Mouse (Mus musculus): ENCODE results near the gene Kazald1.
A peak's percentile ranks its signal among the peaks of the same experiment; 100 is the strongest.

The Kazald1 gene

DNA sequence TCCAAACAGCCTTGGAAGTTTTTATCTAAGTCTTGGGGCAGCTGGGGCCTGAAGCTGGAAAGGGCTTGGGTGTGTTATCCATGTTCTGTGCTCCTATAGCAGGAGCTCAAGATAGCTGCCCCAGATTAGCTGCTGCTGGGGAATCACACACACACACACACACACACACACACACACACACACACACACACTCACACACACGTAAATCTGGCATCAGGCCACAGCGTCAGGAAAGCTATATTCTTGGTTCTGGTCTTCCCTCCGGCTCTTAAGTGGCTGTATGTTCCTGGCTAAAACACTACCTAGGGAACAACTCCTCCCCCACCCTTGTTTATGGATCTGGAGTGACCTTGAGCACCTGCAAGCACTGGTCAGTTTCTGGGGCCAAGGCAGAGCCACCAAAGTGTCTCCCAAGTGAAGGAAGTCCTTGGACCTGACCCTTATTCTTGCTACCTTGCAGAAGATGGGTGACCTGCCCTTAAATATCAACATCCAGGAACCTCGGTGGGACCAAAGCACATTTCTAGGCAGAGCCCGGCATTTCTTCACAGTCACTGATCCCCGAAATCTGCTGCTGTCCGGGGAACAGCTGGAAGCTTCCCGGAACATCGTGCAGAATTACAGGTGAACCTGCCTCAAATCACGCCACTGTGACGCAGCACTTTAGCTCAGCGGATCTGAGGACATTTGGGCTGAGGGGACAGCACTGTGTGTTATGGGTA lies 26.2 kb upstream of the Kazald1 start:
- no peak for DNase-seq

DNA sequence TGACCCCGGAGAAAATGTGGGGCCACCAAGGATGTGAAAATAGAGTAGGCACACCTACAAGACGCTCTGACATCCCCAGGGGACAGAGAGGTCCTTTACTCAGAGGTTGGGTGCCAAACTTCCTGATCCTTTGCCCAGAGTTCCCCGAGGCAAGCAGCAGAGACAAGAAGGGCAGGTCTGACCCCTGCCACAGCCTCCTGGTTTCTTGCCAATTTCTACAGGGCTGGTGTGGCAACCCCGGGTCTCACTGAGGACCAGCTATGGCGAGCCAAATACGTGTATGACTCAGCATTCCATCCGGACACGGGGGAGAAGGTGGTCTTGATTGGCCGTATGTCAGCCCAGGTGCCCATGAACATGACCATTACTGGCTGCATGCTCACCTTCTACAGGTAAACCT lies 25.5 kb upstream of the Kazald1 start:
- DNase-seq, result no peak

DNA sequence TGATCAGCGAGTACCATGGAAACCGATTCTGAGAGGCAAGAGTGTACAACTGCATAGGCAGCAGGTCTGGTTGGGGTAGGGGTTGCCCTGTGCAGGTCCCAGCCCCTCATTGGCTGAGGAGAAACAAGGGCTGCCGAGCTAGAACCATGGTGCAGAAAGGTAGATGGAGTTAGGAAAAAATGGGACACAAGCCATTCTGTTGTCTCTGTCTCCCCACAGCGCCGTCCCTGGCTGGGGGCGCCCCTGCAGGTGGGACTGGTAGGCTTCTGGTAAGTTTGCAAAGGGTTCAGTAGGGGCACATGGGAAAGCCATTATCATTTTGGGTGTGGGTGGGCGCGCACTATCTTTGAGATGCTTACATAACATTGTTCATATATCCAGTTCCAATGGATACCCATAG lies 21.6 kb upstream of the Kazald1 start:
- DNase-seq, result no peak

DNA sequence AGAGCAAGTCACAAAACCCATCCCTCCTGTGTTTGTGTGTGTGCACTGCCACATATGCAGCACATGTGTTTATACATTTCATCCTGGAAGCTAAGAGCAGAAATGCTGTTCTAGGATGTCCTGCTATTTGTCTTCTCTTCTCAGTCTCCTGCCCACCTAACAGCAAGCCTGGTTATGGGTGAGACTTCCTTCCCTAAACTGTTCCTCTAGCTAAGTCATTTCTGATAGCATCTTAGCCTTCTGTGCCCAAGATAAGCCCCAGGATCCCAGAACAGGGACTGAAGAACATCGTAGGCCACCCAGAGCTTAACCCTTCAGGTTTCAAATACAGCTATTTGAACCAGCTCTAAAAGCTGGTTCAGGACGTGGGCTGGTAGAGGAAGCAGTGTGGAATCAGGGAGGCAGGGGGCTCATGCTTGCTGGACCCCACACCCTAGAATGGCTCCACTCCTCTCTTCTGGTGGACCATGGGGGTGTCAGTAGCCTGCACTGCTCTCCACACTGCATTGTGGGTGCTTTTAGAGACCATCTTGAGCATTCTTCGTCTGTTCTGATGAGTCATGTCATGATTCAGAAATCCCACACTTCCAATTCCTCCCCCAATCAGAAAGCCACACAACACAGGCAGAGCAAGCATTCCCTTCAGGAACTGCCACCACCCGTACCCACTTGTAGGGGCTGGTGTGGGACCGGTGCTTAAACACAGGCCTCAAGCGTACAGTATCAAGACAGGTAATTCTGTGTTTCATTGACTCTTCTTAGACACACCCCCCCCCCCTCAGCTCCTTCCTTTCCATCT lies 19.9 kb upstream of the Kazald1 start:
- no peak for DNase-seq

DNA sequence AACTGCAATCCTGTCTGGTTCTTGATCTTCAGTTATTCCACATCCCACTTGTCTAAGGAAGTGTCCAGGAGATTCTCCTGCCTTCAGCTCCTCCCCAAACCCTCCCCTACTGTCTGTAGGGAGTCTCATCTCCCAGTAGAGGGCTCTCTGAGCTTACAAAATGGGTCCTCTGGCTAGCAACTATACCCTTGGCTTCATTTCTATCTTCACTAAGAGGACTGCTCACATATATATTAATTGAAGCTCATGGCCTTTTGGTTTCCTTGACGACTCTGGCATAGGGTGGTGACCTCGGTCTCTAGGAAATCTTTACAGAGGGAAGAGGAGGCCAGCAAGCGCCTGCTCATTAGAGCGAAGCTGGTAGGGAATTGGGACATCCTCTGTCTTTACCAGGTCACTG lies 18.7 kb upstream of the Kazald1 start:
- peak; percentile 48 for DNase-seq

DNA sequence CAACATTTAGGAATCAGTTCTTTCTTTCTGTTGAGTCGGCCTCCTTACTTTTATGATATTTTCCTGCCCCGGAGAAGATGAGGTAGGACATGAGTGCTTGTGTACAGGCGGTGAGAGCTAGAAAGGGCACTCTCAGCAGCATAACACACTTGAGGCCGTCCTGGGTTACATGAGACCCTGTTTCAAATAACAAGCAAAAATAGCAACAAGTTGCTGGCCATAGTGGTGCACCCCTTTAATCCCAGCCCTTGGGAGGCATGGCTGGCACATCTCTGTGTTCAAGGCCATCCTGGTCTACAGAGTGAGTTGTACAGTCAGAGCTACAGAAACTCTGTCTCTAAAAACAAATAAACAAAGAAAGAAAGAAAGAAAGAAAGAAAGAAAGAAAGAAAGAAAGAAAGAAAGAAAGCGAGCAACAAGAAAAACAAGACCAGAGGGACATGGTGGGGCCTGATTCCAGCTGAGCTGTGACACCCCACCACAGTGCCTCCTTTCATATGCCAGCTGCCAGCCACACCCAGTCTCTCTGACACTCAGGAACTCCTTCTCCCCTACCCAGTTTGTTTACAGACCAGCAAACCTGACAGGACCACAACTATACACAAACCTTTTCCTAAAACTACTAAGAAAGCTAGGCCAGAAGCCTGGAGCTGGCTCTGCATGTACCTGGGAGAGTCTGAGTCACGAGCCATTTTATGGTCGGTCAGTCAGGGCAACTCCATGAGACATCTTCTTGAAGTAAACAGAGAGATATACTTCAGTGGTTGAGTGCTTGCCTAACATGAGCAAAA lies 17.9 kb upstream of the Kazald1 start:
- no peak for DNase-seq

DNA sequence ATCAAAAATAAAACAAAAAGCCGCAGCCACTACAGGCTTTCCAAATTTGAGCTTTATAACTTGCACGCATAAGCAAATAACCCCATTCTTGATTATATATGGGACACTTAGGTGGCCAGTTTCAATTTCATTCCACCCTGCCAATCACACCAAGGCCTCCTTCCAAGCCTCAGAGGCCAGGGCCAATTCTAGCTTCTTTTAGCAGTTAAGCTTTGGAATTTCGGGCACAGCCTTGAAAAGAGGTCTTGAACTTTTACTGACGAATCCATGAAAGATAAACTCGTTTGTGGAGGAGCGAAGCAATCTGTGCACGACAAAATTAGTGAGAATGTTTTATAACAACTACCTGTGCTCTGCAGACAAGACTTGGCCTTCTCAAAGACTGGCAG lies 17.3 kb upstream of the Kazald1 start:
- no peak for DNase-seq

DNA sequence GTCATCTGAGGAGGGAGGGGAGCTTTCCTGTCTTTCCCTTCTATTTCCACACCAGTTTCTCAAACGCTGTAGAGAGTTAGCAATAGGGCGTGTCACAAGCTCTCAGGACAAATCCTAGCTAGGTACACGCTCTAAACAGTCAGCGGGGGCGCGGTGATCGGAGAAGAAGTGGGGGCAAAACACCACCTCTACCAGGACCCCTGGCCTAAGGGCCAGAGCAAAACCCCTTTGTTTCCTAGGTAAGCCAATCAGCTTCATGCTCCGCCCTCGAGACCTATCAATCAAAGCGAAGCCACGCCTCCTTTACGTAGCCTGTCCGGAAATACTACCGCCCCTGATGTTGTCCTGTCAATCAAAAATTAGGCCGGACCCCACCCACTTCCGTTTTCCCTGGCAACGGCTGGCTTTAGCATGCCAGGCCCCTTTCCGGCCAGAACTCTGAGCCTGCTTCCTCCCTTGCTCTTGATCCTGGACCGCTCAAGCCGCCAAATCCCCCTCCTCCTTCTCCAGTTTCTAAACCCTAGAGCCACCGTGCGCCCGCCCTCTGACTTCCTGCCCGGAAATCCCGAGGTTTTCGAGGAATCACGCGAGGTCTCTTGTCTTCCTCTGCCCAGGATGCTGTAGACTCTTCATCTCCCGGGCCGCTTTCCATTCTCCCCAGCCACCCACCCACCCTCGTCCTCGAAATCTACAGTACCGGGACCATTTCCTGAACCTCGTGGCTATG lies 16.8 kb upstream of the Kazald1 start:
- peak; percentile 96 for DNase-seq

GRCm38 (mm10) chr19:45058841-45059240 lies 16.2 kb upstream of the Kazald1 start:
- DNase-seq, result no peak

- DNase-seq, result peak; percentile 76
These were observed 11.3 kb upstream of the Kazald1 start for GRCm38 (mm10) chr19:45063565-45064292.

DNA sequence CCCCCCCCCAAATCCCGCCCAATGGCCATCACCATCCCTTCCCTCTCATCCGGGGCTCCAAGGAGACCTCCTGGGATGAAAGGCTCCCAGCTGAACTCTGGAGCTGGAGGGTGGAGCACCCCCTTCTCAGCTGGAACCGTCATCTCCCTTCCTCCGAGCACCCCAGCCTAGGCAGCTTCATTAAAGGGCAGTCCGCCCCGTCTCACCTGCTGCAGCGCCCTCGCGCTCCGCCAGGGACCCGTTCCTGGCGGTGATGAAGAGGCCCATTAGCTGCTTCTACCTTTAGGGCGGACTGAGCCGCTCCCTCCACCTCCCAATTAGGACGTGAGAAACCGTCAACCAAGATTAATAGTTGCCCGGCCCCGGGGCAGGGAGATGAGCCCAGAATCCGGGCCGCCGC lies 9.8 kb upstream of the Kazald1 start:
- no peak for DNase-seq

DNA sequence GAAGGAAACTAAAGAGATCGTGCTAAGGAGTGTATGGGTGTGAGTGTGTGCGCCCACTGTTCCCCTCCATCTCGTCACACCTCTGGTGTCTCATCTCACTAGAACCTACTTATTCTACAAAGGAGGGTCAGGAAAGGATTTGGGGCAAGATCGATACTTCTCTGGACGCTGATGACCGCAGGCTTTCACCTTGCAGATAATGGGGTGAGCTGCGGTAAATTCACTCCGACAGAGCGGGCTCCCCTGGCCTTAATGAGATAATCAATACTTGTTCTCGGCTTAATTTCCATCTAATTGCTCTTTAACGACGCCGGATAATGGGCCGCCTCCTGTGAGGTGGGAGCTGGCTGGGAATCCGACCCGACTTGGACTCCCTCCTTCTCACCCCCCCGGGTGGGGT lies 7.9 kb upstream of the Kazald1 start:
- DNase-seq, result no peak

GRCm38 (mm10) chr19:45067758-45068510 lies 7.1 kb upstream of the Kazald1 start:
- no peak for DNase-seq

DNA sequence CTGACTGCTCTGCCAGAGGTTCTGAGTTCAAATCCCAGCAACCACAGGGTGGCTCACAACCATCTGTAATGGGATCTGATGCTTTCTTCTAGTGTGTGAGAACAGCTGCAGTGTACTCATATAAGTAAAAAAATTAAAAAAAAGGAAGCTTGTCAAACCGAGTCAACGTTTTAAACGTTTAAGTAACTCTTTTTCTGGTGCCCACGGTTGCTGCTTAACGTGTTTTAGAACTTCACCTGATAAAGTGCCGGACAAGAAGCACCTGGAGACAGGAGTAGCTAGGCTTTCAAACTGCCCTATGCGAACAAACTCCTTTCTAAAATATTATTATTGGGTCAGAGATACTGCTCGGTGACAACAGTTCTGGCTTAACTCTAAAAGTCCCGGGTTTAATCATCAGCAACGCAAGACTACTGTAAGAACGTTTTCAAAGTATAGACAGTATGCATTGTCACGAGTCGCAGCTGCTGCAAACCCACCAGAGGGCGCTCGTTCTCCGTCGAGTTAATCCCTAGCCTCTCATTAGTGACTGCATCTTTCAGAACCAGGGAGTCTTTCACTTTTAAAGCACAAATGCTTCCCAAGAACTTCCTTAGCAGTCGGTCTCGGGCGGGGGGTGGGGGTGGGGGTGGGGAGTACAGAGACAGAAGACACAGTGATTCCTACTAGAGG lies 1.0 kb upstream of the Kazald1 start:
- DNase-seq, result peak; percentile 93

DNA sequence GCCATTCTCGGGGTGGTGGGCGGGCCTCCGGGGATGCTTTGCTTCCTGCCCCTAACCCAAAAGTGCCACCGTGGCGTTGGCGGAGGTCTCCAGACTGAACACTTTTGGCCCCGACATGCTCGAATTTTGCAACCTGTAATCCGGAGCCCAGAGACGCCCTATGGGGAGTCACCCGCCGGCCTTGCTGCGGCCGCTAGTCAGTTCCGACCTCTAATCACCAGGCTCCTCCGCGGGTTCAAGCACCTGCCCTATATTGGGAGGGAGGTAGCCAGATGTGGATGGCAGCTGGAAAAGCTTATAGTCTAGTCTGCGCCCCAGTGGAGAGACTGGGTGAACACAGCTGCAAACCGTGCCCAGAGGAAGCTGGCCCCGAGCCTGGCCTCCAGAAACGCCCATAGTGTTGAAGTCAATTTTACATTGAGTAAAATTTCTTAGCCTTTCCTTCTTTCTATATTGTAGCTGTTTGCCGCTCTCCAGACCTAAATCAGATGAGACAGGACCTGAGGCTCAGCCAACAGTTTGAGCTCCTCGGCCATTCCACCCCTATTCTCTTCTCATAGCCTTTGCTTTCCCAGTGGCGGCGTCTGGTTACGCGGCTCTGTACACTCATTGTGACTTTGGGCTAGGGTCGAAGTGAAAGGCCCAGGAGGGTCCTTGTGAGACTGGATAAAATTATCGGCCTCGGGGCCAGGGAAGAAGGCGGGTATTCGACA lies 438 bp downstream of the Kazald1 start:
- DNase-seq, result no peak

DNA sequence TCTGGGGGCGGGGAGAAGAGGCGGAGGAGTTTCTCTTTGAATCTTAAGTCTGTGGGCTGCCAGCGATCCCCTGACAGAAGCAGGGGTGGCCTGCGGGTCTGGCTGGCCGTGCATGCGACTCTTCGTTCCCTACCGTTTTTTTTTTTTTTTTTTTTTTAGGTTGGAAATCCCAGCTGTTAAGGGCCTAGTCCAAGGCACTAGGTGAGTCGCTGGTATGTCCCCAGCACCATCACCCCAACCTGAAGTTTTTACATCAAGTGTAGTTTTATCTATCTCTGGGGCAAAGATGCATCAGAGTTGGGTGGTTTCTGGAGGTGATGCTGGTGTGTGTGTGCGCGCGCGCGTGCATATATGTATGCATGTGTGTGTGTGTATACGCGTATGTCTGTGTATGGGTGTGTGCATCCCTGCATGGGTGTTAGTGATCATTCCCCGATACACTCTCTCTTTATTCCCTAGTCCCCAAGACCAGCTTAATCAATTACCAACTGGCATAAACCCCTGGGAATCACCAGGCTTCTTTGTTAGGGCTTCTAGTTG lies 1.1 kb downstream of the Kazald1 start:
- no peak for DNase-seq

GRCm38 (mm10) chr19:45076586-45077510 lies 1.8 kb downstream of the Kazald1 start:
- DNase-seq, result peak; percentile 67

- DNase-seq, result no peak
These were observed 3.0 kb downstream of the Kazald1 start for GRCm38 (mm10) chr19:45077742-45078645.

Data from lung, postnatal 14 days (tissue).